8 mouse cellular contexts compared by ENCODE assay signal in genomic region chr7:3304298-3304697, GRCm38 (mm10). TPM values are rescaled to one million over a fixed set of nuclear protein-coding genes. Genes with fewer than 3 reads are reported as not detected.
DNase-seq lines count a peak whose midpoint lies in the region; ATAC-seq and TF ChIP-seq lines count a peak whose summit lies in the region.

No protein-coding gene starts in this region.

- no peaks in the 10 kb centered on the region for H3K9me3 ChIP-seq in hindbrain, embryonic 15.5 days
- no peaks in the 10 kb centered on the region for H3K9me3 ChIP-seq in midbrain, postnatal 0 days (ENCODE audit: low read length)
- H3K9me3 ChIP-seq in stomach, postnatal 0 days (ENCODE audit: control insufficient read depth, low read length) = no peaks in the 10 kb centered on the region

- DNase-seq in layer of hippocampus, adult 2 months (ENCODE audit: low spot score in 2 of 2) = peak; percentile 49 to 63
- no peak for DNase-seq in layer of hippocampus, adult 9-10 months (ENCODE audit: low spot score)
- DNase-seq in cerebellum, adult 9-11 months = peak; percentile 64
- peak; percentile 12 for DNase-seq in midbrain, postnatal 0 days (ENCODE audit: low spot score)
- DNase-seq in urinary bladder, postnatal 10 days (ENCODE audit: low spot score) = no peak
- DNase-seq in ovary, postnatal 10 days (ENCODE audit: low spot score) = no peak
- DNase-seq in stomach, postnatal 0 days (ENCODE audit: low spot score) = no peak

- H3K36me3 ChIP-seq in hindbrain, embryonic 15.5 days = no peaks in the 10 kb centered on the region; the same call in 1 of the 2 replicates
- H3K36me3 ChIP-seq in midbrain, postnatal 0 days (ENCODE audit: insufficient read depth, low read length) = 0 out of 2 replicates have a peak, but pooled peaks cover 6% of the 10 kb centered on the region
- H3K36me3 ChIP-seq in stomach, postnatal 0 days (ENCODE audit: control insufficient read depth, insufficient read depth, low read length) = peaks cover 6% of the 10 kb centered on the region

- peak; percentile 19; the same call in 1 of the 2 replicates for ATAC-seq in hindbrain, embryonic 15.5 days (ENCODE audit: low FRiP score, low read depth)
- ATAC-seq in midbrain, postnatal 0 days (ENCODE audit: low FRiP score) = peak; percentile 15
- no peak for ATAC-seq in stomach, postnatal 0 days (ENCODE audit: low FRiP score, low TSS enrichment)

- 5% methylated on average over 9 of the region's 10 CpGs for WGBS in hindbrain, embryonic 15.5 days
- WGBS in midbrain, postnatal 0 days = 5% methylated on average over 10 of the region's 10 CpGs
- WGBS in stomach, postnatal 0 days = 16% methylated on average over 10 of the region's 10 CpGs

- peak overlapping the region; percentile 78 for H3K4me3 ChIP-seq in layer of hippocampus, adult 2 months
- peak overlapping the region; percentile 48 for H3K4me3 ChIP-seq in hindbrain, embryonic 15.5 days
- peak overlapping the region; percentile 55 for H3K4me3 ChIP-seq in midbrain, postnatal 0 days (ENCODE audit: low read depth, low read length)
- no peak overlapping the region for H3K4me3 ChIP-seq in stomach, postnatal 0 days (ENCODE audit: low read depth, low read length)

- peak overlapping the region; percentile 52 for H3K9ac ChIP-seq in hindbrain, embryonic 15.5 days
- H3K9ac ChIP-seq in midbrain, postnatal 0 days (replicated peaks; ENCODE audit: low read length, poor library complexity, severe bottlenecking) = peak overlapping the region; percentile 66
- no peak overlapping the region for H3K9ac ChIP-seq in stomach, postnatal 0 days (ENCODE audit: low read length)

- H3K27me3 ChIP-seq in hindbrain, embryonic 15.5 days = peaks cover 28% of the 10 kb centered on the region; the same call in 1 of the 2 replicates
- no peaks in the 10 kb centered on the region for H3K27me3 ChIP-seq in midbrain, postnatal 0 days (ENCODE audit: insufficient read depth, low read length)
- no peaks in the 10 kb centered on the region; the same call in 1 of the 2 replicates for H3K27me3 ChIP-seq in stomach, postnatal 0 days (ENCODE audit: control insufficient read depth, insufficient read depth, low read length)

- no peak for TF ChIP-seq CTCF in layer of hippocampus, adult 2 months (conservative IDR thresholded peaks at IDR 0.05)
- TF ChIP-seq CTCF in midbrain, postnatal 0 days (IDR thresholded peaks at IDR 0.05) = no peak
- no peak for TF ChIP-seq CTCF in stomach, postnatal 0 days (IDR thresholded peaks at IDR 0.05; ENCODE audit: low read depth)

- peak overlapping the region; percentile 96 for H3K4me2 ChIP-seq in hindbrain, embryonic 15.5 days
- H3K4me2 ChIP-seq in midbrain, postnatal 0 days (ENCODE audit: low read depth, low read length, poor library complexity, severe bottlenecking) = peak overlapping the region; percentile 91
- H3K4me2 ChIP-seq in stomach, postnatal 0 days (replicated peaks; ENCODE audit: low read depth) = no peak overlapping the region

- TF ChIP-seq EP300 in stomach, postnatal 0 days (optimal IDR thresholded peaks at IDR 0.05) = no peak

- peak overlapping the region; percentile 95 for H3K27ac ChIP-seq in layer of hippocampus, adult 2 months
- no peak overlapping the region for H3K27ac ChIP-seq in hindbrain, embryonic 15.5 days (replicated peaks)
- no peak overlapping the region for H3K27ac ChIP-seq in midbrain, postnatal 0 days (ENCODE audit: low read depth, low read length)
- no peak overlapping the region for H3K27ac ChIP-seq in stomach, postnatal 0 days (replicated peaks)

- H3K4me1 ChIP-seq in hindbrain, embryonic 15.5 days (replicated peaks) = peaks cover 34% of the 10 kb centered on the region
- peaks cover 2% of the 10 kb centered on the region; the same call in 1 of the 2 replicates for H3K4me1 ChIP-seq in midbrain, postnatal 0 days (ENCODE audit: insufficient read depth, low read length)
- H3K4me1 ChIP-seq in stomach, postnatal 0 days (replicated peaks; ENCODE audit: control insufficient read depth, insufficient read depth) = 0 out of 2 replicates have a peak, but pooled peaks cover 5% of the 10 kb centered on the region

RNA-seq across cellular contexts. Expression of gene Prkcg, which starts 15.3 kb away (rescaled TPM):
- 100 to 1,000 TPM; 518 to 547 TPM for total RNA-seq in layer of hippocampus, adult 2 months (2021)
- polyA plus RNA-seq in hindbrain, embryonic 15.5 days (2015; fragmentation: Nextera tagmentation; extraction: Ambion mirVana) = 2.0 and 2.1 TPM in 2 replicates
- total RNA-seq in midbrain, postnatal 0 days (2014; rRNA removed) = 11.5 and 12.5 TPM in 2 replicates
- polyA plus RNA-seq in midbrain, postnatal 0 days (2015; fragmentation: Nextera tagmentation; extraction: Ambion mirVana) = 6.0 and 7.4 TPM in 2 replicates
- polyA plus RNA-seq in stomach, postnatal 0 days (2015; fragmentation: Nextera tagmentation; extraction: Ambion mirVana) = 0.13 and 0.24 TPM in 2 replicates

RNA-seq across cellular contexts. Expression of gene Myadm, which starts 15.4 kb away (rescaled TPM):
- total RNA-seq in layer of hippocampus, adult 2 months (2021) = 10 to 100 TPM; 52.5 to 60.1 TPM
- polyA plus RNA-seq in hindbrain, embryonic 15.5 days (2015; fragmentation: Nextera tagmentation; extraction: Ambion mirVana) = 37.8 and 40.7 TPM in 2 replicates
- 27.4 and 39.4 TPM in 2 replicates for total RNA-seq in midbrain, postnatal 0 days (2014; rRNA removed)
- 24.2 and 27.2 TPM in 2 replicates for polyA plus RNA-seq in midbrain, postnatal 0 days (2015; fragmentation: Nextera tagmentation; extraction: Ambion mirVana)
- 94.0 and 97.7 TPM in 2 replicates for polyA plus RNA-seq in stomach, postnatal 0 days (2015; fragmentation: Nextera tagmentation; extraction: Ambion mirVana)

RNA-seq across cellular contexts. Expression of gene Cacng7, which starts 28.5 kb away (rescaled TPM):
- 100 to 1,000 TPM; 128 to 138 TPM for total RNA-seq in layer of hippocampus, adult 2 months (2021)
- polyA plus RNA-seq in hindbrain, embryonic 15.5 days (2015; fragmentation: Nextera tagmentation; extraction: Ambion mirVana) = 3.9 and 4.1 TPM in 2 replicates
- total RNA-seq in midbrain, postnatal 0 days (2014; rRNA removed) = 78.5 and 115 TPM in 2 replicates
- 2.9 and 3.7 TPM in 2 replicates for polyA plus RNA-seq in midbrain, postnatal 0 days (2015; fragmentation: Nextera tagmentation; extraction: Ambion mirVana)
- polyA plus RNA-seq in stomach, postnatal 0 days (2015; fragmentation: Nextera tagmentation; extraction: Ambion mirVana) = 0.69 and 0.79 TPM in 2 replicates

RNA-seq across cellular contexts. Expression of gene Nlrp12, which starts 54.8 kb away (rescaled TPM):
- not detected for total RNA-seq in layer of hippocampus, adult 2 months (2021)
- 0.03 and 0.04 TPM in 2 replicates for polyA plus RNA-seq in hindbrain, embryonic 15.5 days (2015; fragmentation: Nextera tagmentation; extraction: Ambion mirVana)
- 0.05 and 0.16 TPM in 2 replicates for total RNA-seq in midbrain, postnatal 0 days (2014; rRNA removed)
- 0.09 TPM in 1 of 2 replicates, not detected in the other for polyA plus RNA-seq in midbrain, postnatal 0 days (2015; fragmentation: Nextera tagmentation; extraction: Ambion mirVana)
- polyA plus RNA-seq in stomach, postnatal 0 days (2015; fragmentation: Nextera tagmentation; extraction: Ambion mirVana) = 0.01 TPM in 1 of 2 replicates, not detected in the other

Comparison
In these comparisons a context has a peak if more than half of its experiments do, and no peak if none do; other contexts are left out.
1. DNase-seq: peak in layer of hippocampus, adult 2 months (2 of 2), cerebellum, adult 9-11 months (single experiment) and midbrain, postnatal 0 days (single experiment); none in layer of hippocampus, adult 9-10 months (single experiment), urinary bladder, postnatal 10 days (single experiment), ovary, postnatal 10 days (single experiment) and stomach, postnatal 0 days (single experiment).